Mouse (Mus musculus) left cerebral cortex, postnatal 4 days (tissue): ENCODE measurements around the gene Pepd. TPM values are rescaled to one million over a fixed set of nuclear protein-coding genes. Genes with fewer than 3 reads are reported as not detected.
A peak's percentile ranks its signal among the peaks of the same experiment; 100 is the strongest.

Experiments
- DNase-seq: peaks from one replicate; pipeline ENCODE4 v3.0.0-alpha.2; 2022
- intact Hi-C: fragments of 180-260 bp; cut with DNase I; formaldehyde crosslinking; loops from one replicate; pipeline ENCODE4 v1.15.1; 2025
- total RNA-seq, 2 experiments: library from RNA; stranded (reverse); gene quantifications; 2 replicates each; pipeline ENCODE4 v1.2.3; 2021

The Pepd gene
- total RNA-seq, 2 experiments from 2014 or later, result 40.0 to 41.7 TPM

DNA sequence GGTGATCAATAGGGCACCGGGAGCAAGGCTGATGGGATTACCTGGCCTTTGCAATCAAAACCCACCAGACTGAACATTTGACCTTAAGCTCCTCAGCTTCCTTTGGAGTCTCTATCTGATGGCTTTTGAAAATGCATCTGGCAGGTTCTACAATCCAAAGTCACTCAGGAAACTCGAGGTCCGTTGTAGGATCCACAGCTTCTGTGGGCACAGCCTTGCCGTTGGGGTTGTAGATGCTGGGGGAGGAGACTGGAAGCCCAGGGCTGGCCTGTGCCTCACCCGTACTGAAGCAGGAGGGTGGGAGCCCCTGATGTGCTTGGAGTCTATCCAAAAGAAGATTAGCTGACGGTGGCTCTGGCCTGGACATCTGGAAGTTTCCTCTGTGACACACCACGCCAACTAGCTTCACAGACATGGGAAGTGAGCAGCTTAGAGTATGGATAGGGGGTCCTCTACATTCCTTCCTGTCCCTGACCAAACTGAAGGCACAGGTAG, 18.1 kb downstream of the Pepd start:
- intact Hi-C loops, result no loop called here
- DNase-seq, result no peak

DNA sequence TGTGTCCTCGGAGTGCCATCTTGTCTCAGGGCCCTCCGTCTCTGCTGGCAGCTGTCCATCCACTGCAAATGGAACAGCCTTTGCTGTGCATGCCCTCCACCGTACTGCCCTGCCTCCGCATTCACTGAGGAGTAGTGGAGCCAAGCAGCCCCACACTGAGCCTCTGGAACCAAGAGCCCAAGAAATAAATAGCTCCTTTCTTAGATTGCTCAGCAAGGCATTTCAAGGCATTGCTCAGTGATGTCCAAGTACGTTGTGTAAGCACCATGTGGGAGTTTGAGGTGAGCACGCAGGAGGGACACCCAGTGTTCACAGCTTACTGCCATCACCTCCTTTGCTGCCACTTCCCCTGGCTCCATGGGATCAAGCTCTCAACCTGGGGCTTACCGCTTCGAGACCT, 20.5 kb downstream of the Pepd start:
- DNase-seq, result no peak
- intact Hi-C loops, result no loop called here

DNA sequence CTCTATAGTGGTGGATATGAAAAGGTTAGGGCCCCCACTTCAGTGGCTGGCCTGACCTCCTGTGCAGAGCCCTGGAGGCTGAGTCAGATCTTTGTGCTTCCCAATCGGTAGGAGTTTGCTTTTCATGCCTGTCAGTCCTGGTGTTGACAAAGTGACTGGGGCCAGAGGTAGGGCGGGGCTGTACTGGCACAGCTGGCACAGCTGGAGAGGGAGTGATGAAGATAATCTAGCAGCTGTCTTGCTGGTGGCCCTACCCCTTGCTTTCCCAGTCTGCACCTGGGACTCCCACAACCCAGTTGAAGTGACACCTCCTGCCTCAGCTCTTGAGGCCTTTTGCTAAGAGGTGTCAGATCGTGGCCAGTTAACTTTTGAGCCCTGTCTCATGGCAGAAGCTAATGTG, 21.0 kb downstream of the Pepd start:
- intact Hi-C loops, result no loop called here
- DNase-seq, result no peak

- intact Hi-C loops, result no loop called here
- no peak for DNase-seq
These were observed 24.2 kb downstream of the Pepd start for GRCm38 (mm10) chr7:34936347-34936746.

DNA sequence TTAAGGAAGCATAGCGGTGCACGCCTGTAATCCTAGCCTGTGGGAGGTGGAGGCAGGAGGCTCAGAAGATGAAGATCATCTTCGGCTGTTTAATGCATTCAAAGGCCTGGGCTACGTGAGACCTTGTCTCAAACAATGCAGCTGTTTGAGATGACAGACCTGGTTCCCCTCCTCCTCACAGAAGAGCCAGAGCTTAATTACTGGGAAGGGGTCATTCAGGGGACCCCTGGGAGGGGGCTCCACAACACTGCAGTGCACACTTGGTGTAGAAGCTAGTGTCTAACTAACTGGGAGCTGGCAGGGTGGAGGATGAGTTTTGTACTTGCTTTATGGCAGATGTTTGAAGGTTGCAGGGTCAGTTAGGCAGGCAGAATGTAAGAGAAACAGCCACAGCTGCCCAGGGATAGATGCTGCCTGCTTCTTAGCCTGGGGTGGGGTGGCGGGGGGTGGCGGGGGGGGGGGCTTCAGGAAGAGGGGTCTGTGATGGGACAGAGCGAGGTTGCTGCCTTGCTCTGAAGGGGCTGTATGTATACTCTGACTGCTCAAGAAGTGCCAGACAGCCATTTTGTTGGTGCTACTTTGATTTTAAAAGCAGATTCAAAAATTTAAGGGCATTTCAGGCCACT, 26.6 kb downstream of the Pepd start:
- DNase-seq, result no peak
- intact Hi-C loops, result no loop called here

DNA sequence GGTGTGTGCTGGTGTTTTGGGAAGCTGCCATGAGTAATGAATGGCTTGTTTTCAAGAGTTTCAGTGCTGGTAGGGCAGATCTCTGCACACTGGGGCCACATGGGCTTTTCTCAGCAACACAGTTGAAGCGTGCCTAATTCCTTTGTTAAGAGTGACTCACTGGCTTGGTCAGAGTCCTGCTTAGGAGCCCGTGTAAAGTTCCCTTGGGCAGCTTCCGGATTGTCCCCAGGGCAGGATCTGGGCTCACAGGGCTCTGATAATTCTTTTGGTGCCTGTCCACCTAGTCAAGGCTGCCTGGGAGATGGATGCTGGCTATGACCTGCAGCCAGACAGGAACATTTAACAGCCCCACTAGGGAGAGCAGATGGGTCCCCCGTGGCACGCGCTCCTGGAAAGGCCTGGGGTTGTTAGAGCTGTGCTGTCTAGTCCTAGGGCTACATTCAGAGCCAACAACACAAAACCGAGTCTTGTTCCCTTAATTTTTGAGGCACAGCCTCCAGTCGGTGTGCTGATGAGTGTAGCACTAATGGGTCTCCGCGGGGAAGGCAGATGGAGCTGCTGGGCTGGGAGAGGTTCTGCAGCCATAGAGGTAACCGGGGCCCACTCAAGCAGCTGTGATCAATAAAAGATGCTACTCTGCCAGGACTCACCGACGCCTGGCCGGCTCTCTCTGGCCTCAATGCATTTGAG, 27.2 kb downstream of the Pepd start:
- intact Hi-C loops, result no loop called here
- DNase-seq, result peak; percentile 38

- intact Hi-C loops, result no loop called here
These were observed 27.8 kb downstream of the Pepd start for GRCm38 (mm10) chr7:34939952-34940312.

GRCm38 (mm10) chr7:34943581-34944123, 31.5 kb downstream of the Pepd start:
- no peak for DNase-seq
- intact Hi-C loops, result no loop called here

More at GRCm38 (mm10) chr7:34939952-34940312, 27.8 kb downstream of the Pepd start:
- DNase-seq, result no peak

- intact Hi-C loops, result no loop called here
- DNase-seq, result no peak
These were observed 34.2 kb downstream of the Pepd start for GRCm38 (mm10) chr7:34946269-34946925.

- intact Hi-C loops, result no loop called here
- no peak for DNase-seq
These were observed 42.4 kb downstream of the Pepd start for GRCm38 (mm10) chr7:34954548-34954947.

GRCm38 (mm10) chr7:34955295-34955694, 43.1 kb downstream of the Pepd start:
- DNase-seq, result no peak
- intact Hi-C loops, result no loop called here

GRCm38 (mm10) chr7:34957138-34957537, 45.0 kb downstream of the Pepd start:
- intact Hi-C loops, result no loop called here
- DNase-seq, result no peak

DNA sequence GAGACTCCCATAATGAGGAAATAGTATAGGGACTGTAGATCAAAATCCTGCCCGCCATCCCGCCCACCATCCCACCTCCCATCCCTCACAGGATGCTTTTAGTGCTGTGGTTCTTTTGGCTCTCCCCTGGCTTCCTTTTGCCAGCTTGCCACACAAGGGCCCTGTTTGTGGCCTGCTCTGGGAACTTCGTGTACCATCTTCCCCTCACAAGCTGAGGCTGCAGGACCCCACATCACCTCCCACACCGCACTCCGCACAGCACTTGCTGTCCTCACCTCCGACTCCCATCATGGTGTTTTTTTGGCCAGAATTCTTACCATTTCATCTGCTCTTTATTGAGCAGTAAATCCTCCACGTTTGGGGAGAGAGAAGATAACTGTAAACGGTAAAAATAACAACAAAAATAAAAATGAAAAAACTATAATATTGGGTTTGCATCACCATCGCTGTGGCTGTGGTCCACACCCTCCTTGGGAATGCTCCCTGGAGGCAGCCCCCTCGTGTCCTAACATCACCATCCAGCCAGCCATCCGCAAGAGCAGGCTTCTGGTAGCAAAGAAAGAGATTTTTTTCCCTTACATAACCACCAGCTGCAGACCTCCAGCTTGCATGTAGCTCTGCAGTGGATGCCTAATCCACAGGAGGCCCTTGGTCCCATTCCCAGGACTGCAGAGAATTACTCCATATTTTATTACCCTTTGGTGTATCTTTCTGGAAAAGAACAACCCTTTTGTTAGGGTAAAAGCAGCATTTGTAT, 51.9 kb downstream of the Pepd start:
- no peak for DNase-seq
- intact Hi-C loops, result no loop called here

GRCm38 (mm10) chr7:34967362-34967761, 55.2 kb downstream of the Pepd start:
- intact Hi-C loops, result no loop called here
- no peak for DNase-seq

- no peak for DNase-seq
- intact Hi-C loops, result no loop called here
These were observed 56.7 kb downstream of the Pepd start for GRCm38 (mm10) chr7:34968749-34969433.

DNA sequence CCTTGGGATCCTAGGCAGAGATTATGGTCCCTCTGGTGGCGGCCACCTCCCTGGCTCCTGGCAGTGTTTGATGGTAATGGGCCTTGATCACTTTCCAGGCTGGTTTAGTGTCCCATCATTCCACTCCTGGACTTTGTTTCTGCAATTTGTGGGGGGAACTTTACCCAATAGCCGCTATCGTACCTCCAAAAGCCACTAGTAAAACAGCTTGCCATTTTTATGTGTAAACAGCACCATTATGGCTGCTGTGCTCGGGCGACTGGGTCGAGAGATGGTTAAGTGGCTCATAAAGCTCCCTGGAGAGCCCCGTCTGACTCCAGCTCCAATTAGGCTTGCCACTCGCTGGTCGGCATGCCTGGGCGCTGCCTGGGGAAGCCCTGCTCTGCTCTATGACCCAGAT, 59.6 kb downstream of the Pepd start:
- intact Hi-C loops, result no loop called here
- DNase-seq, result no peak

DNA sequence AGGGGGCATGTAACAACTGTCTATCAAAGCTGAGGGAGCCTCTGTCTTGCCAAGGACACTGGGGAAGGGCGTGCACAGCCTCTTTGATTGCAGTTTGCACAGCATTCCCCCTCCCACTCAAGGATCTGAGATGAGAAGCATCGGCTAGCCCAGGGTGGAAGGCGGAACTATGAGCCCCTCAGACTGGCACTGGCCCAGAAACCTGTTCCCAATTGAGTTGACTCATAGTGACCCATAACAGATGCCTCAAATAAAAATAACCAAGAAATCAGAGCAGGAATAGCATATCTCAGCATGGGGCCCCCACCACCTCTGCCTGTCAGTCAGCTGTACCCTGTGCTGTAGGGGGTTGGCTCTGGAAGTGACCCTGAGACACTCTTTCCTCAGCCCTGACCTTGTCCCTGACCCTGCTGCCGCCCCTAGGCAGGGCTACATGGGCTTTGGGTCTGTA, 60.8 kb downstream of the Pepd start:
- intact Hi-C loops, result no loop called here
- DNase-seq, result peak; percentile 28

DNA sequence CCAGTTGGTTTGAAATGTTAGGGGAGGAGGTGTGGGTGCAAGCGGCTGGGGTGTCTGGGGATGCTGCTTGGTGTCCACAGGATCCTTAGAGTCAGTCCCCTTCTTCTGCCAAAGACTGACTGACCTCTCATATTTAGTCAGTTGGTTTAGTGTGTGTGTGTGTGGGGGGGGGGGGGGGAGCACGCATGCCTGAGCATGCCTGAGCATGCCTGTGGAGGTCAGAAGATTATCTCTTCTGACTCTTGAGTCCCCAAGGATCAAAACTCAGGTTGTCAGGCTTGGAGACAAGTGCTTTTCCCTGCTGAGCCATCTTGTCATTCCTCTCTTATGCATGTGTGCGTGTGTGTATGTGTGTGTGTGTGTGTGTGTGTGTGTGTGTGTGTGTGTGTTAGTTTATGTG, 61.7 kb downstream of the Pepd start:
- intact Hi-C loops, result no loop called here
- no peak for DNase-seq

GRCm38 (mm10) chr7:34975913-34976312, 63.7 kb downstream of the Pepd start:
- intact Hi-C loops, result no loop called here
- no peak for DNase-seq

- intact Hi-C loops, result no loop called here
- no peak for DNase-seq
These were observed 65.2 kb downstream of the Pepd start for GRCm38 (mm10) chr7:34977403-34977802.
